Mouse (Mus musculus) liver, adult 2 months (tissue): ENCODE measurements around the gene Tsen2.

Source experiments
- CTCF ChIP-seq: fragments of 200-500 bp; IDR thresholded peaks from 2 replicates; pipeline ENCODE4 v1.5.1; 2011; ENCODE audit warnings: low read depth, low read length, control low read depth
- POLR2A ChIP-seq: fragments of 200-500 bp; IDR thresholded peaks from 2 replicates; pipeline ENCODE4 v1.6.1; 2011; ENCODE audit warnings: low read length, control low read depth; ENCODE audit not compliant: insufficient read depth; ENCODE audit errors: extremely low read depth

GRCm38 (mm10) chr6:115534617-115535016 lies 9.8 kb upstream of the Tsen2 start:
- TF ChIP-seq CTCF: no peak
- TF ChIP-seq POLR2A: no peak
